Mouse (Mus musculus): ENCODE measurements at regions not wholly inside any gene's neighbourhood (a gene's known extent, or its start where the extent isn't known, plus 50 kb on each side); places are given as distances from the start of the nearest gene placed in this dataset.
A peak's percentile ranks its signal among the peaks of the same experiment; 100 is the strongest.

DNA sequence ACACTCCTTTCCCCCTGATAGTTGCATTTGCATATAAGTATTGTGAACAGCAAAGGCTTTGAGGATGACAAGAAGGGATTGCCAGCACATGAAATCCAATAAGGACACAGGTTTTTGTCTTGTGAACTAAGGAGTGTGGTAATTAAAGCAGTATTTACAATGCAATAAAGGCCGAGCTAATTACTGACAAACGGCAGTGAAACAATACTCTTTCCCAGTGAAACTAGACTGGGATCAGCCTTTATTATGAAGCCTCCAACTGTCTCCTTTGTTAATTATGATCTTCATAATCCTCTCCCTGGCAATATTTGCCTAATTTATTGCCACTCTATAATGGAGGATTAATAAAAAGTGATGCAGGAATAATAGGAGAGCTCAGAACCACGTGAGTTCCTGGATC lies 704.2 kb upstream of the Api5 start:
- ATAC-seq (ENCODE audit: low TSS enrichment) = no peak

DNA sequence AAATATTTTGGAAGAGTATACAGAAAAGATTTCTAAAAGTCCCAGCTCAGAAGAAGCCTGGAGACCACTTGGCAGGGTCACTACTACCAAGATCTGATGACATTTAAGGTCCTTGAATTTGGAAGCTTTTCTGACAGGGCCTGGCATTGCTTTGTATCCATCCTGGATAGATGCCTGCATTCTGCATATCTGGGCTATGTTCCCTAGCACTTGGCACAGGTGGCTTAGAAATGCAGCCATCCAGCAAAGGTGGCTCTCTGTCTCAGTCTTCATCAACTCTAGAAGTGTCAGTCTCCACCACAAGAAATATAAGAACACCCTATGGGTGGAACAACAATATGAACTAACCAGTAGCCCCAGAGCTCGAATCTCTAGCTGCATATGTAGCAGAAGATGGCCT lies 702.2 kb upstream of the Api5 start:
- no peak for ATAC-seq (ENCODE audit: low TSS enrichment)

DNA sequence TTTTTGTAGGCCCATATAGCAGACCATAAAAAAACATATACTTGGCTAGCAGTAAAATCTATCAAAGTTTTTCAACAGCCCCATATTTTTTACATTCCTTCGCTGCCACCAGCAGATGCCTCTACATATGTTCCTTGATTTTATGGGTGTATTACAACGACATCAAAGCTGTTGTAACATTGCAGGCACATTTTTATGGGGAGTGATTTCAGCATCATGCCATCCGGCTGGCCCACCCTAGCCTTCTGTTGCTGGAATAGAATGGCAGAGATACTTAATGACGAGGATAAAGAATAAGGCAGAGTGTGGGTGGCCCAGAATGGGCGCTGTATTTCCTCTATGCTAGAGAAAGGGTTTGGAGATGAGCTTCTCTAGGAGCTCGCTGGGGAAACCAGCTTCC lies 698.7 kb upstream of the Api5 start:
- peak; percentile 52; the same call in 1 of the 2 replicates for ATAC-seq (ENCODE audit: low TSS enrichment)

DNA sequence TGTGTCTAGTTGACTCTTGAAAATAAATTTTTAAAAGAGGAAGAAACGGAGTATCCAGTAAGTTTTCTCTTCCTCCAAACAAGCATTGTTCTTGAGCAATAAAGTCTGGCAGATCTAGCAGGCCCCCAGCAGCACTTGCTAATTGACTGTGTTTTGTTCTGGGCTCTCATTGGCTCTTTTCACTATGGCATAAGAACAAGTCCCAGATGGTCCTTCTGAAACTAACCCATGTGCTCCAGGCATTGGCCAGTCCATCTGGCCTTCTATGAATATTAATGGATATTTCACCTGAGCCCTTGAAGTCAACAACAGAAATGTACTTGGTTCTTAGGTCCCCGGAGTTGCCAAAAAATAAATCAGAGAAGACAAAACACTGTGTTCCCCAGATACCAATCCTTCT lies 693.2 kb upstream of the Api5 start:
- no peak for ATAC-seq (ENCODE audit: low TSS enrichment)

DNA sequence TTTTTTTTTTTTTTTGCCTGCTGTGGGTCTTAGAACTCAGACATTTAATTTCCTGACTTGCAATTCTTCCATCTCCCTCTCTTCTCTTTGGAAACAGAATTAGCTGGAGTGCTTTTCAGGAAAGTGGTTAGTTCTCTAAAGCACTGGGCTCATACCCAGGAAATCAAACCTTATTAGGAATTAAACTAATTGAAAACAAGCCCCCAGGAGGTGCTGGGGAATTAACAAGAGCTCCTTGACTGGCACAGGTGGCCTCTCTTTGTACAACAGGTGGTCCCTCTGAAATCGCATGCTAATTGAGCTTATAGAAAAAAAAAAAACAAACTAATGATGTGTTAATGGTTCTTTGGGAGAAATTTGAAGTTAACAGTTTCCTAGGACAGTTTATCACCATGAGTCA lies 690.8 kb upstream of the Api5 start:
- ATAC-seq (ENCODE audit: low TSS enrichment) = no peak

DNA sequence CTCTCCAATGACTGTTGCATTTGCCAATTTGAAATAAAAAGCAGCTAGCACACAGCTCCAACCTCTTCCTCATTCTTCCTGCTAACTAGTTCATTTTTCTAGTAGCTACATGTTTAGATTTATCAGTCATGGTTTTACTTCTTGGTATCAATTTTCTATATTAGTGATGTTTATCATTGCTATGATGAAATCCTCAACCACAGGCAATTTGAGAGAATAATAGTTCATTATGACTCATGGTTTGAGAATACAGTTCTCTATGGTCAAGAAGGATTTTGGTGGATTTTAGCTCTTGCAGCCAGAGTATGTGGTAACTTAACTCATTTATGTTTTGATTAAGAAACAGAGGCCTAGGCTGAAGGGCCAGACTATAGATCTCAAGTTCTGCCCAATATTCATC lies 681.6 kb upstream of the Api5 start:
- ATAC-seq (ENCODE audit: low TSS enrichment) = no peak

DNA sequence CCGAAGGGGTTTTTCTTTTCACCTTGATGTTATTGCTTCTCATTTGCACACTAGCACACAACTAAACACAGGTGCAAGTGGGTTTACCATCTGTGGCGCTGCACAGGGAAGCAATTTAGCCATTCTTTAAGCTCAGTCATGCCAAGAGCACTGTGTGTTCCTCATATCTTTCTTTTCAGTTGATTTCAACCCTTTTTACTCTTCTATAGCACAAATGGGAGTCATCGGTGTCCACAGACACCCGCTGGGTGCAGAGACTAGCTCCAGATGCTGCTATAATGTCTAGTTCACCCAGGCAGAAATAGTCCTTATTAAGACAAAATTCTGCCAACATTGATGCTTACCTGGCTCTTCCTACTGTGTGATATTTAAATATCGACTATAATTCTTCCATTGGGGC lies 659.1 kb upstream of the Api5 start:
- no peak for ATAC-seq (ENCODE audit: low TSS enrichment)

DNA sequence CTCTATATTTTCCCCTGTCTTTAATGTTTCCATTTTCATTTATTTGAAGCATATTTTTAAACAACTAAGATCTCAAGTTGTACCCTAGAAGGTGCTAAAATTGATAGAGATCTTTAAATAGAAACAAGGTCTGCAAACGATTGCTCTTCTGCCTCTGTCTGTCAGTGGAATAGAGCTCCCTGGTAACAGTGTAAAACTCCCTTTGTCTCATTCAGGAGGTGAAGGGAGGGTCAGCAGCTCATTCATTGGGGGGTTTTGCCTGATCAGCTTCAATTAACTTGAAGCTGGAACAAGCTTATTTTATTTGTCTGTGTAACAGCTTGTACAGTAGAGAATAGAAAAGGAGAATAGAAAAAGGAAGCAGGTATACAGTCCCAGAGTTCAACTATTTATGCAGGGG lies 616.7 kb upstream of the Api5 start:
- ATAC-seq (ENCODE audit: low TSS enrichment) = no peak

DNA sequence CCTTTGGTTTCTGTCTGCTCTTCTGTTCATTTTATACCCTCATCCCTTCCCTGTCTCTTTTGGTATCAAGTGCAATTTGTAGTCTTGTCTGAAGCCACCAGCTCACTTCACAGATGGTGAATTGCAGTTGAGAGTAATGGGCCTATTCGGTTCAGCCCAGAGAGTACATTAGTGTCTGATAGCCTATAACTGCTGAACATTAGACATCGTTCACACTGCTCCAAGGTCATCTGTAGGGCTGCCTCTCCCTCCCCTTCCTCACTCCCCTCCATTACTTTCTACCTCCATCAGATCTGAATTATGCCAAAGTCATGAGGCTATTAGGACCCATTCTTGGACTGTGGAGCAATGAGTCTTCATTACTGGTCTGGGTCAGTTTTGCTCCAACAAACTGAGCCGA lies 615.9 kb upstream of the Api5 start:
- ATAC-seq (ENCODE audit: low TSS enrichment) = no peak

Measured in frontal cortex, adult (tissue).